ENCODE assay signal across 7 mouse cellular contexts in the genomic region with DNA sequence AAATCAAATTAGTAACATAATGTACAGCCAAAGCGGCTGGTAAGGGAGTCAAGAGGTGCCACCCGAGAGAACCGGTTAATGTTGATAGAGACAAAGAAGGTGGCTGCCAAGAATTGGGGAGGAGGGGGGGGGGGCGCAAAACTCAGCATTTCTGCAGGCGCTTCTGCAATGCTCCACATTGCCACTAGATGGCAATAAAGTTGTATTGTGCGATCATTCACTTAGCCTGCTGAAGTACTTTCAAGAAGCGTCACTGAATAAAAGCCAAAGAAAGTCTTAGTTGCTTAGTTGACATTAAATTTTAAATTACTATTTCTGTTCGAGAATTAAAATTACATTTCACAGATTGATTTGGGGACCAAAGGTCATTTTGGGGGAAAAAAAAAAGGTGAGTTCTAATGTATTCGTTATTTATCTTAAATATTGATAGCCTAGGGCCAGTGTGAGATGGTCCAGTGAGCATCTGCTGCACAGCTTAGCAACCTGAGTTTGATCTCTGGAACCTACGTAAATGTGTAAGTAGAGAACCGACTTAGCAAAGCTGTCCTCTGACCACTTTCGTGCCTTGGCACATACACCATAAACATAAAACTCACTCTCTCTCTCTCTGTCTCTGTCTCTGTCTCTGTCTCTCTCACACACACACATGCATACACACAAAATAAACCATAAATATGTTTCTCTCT.
DNase-seq lines count a peak whose midpoint lies in the region; ATAC-seq and TF ChIP-seq lines count a peak whose summit lies in the region.

No protein-coding gene starts in this region.

- ATAC-seq in hindbrain, embryonic 15.5 days (ENCODE audit: low FRiP score, low read depth) = peak; percentile 31; the same call in 1 of the 2 replicates
- ATAC-seq in lung, postnatal 0 days = no peak

- no peak overlapping the region for H3K27ac ChIP-seq in thymus, adult 2 months (ENCODE audit: control insufficient read depth, insufficient read depth, low read length)
- H3K27ac ChIP-seq in hindbrain, embryonic 15.5 days (replicated peaks) = no peak overlapping the region
- H3K27ac ChIP-seq in lung, postnatal 0 days (ENCODE audit: low read length) = no peak overlapping the region

- TF ChIP-seq CTCF in thymus, adult 2 months (IDR thresholded peaks at IDR 0.05; ENCODE audit: borderline replicate concordance, control insufficient read depth, extremely low read depth, insufficient read depth, low read length, poor library complexity) = peak; percentile 46; the same call in 1 of the 2 replicates
- TF ChIP-seq CTCF in lung, postnatal 0 days (IDR thresholded peaks at IDR 0.05) = peak; percentile 97

- TF ChIP-seq EP300 in lung, postnatal 0 days (IDR thresholded peaks at IDR 0.05) = peak; percentile 6; the same call in 1 of the 2 replicates

- no peak overlapping the region for H3K4me3 ChIP-seq in thymus, adult 2 months (ENCODE audit: control insufficient read depth, insufficient read depth, low read length)
- no peak overlapping the region for H3K4me3 ChIP-seq in hindbrain, embryonic 15.5 days
- H3K4me3 ChIP-seq in lung, postnatal 0 days (ENCODE audit: low read depth, low read length) = no peak overlapping the region

- no peak overlapping the region for H3K4me2 ChIP-seq in hindbrain, embryonic 15.5 days
- no peak overlapping the region for H3K4me2 ChIP-seq in lung, postnatal 0 days (replicated peaks; ENCODE audit: low read depth, low read length)

- H3K9ac ChIP-seq in hindbrain, embryonic 15.5 days = no peak overlapping the region
- H3K9ac ChIP-seq in lung, postnatal 0 days (replicated peaks; ENCODE audit: low read depth) = no peak overlapping the region

- peaks cover 3% of the 10 kb centered on the region; the same call in 1 of the 2 replicates for H3K4me1 ChIP-seq in thymus, adult 2 months (replicated peaks; ENCODE audit: control insufficient read depth, insufficient read depth, low read length)
- peaks cover 19% of the 10 kb centered on the region for H3K4me1 ChIP-seq in hindbrain, embryonic 15.5 days (replicated peaks)
- H3K4me1 ChIP-seq in lung, postnatal 0 days (ENCODE audit: insufficient read depth, low read depth, low read length) = peaks cover 9% of the 10 kb centered on the region; the same call in 1 of the 2 replicates

- H3K9me3 ChIP-seq in hindbrain, embryonic 15.5 days = no peaks in the 10 kb centered on the region
- no peaks in the 10 kb centered on the region for H3K9me3 ChIP-seq in lung, postnatal 0 days (ENCODE audit: low read length)

- peak; percentile 48 for DNase-seq in thymus, adult 2 months
- no peak for DNase-seq in thymus, adult 18-20 months
- DNase-seq in adipocyte (ENCODE audit: low spot score) = peak; percentile 85
- DNase-seq in embryo, embryonic 11.5 days (ENCODE audit: low read depth, low spot score) = peak; percentile 56
- DNase-seq in lung, postnatal 0 days (ENCODE audit: low spot score) = peak; percentile 89
- peak; percentile 66 for DNase-seq in right cerebral cortex, postnatal 4 days

- WGBS in thymus, adult 2 months = 24% methylated on average over 12 of the region's 12 CpGs
- 14% methylated on average over 12 of the region's 12 CpGs for WGBS in hindbrain, embryonic 15.5 days
- WGBS in lung, postnatal 0 days = 15% methylated on average over 12 of the region's 12 CpGs

- no peaks in the 10 kb centered on the region for H3K36me3 ChIP-seq in thymus, adult 2 months (ENCODE audit: control insufficient read depth, insufficient read depth, low read length)
- no peaks in the 10 kb centered on the region for H3K36me3 ChIP-seq in hindbrain, embryonic 15.5 days
- no peaks in the 10 kb centered on the region for H3K36me3 ChIP-seq in lung, postnatal 0 days (ENCODE audit: insufficient read depth, low read length)

- TF ChIP-seq POLR2A in thymus, adult 2 months (IDR thresholded peaks at IDR 0.05; ENCODE audit: control insufficient read depth, extremely low read depth, insufficient read depth, low read length, poor library complexity) = no peak

- no peaks in the 10 kb centered on the region for H3K27me3 ChIP-seq in thymus, adult 2 months (ENCODE audit: control insufficient read depth, insufficient read depth, low read length)
- no peaks in the 10 kb centered on the region for H3K27me3 ChIP-seq in hindbrain, embryonic 15.5 days
- no peaks in the 10 kb centered on the region for H3K27me3 ChIP-seq in lung, postnatal 0 days (replicated peaks; ENCODE audit: insufficient read depth, low read length)

Comparison
In these comparisons a context has a peak if more than half of its experiments do, and no peak if none do; other contexts are left out.
1. DNase-seq: peak in thymus, adult 2 months (single experiment), adipocyte (single experiment), embryo, embryonic 11.5 days (single experiment), lung, postnatal 0 days (single experiment) and right cerebral cortex, postnatal 4 days (single experiment); none in thymus, adult 18-20 months (0 of 2).